Mouse (Mus musculus) B cell, adult (primary cell): ENCODE data around the gene Gm13889. TPM values are rescaled to one million over a fixed set of nuclear protein-coding genes. Genes with fewer than 3 reads are reported as not detected.

Experiments used
- total RNA-seq: library from RNA; stranded (reverse); gene quantifications from 4 replicates; pipeline ENCODE4 v1.2.4, GENCODE M21; 2023; ENCODE audit not compliant: inconsistent age

The Gm13889 gene
- 0.64 to 1.3 TPM (median 1.00 TPM) in 3 of 4 replicates, not detected in the other for total RNA-seq

GRCm38 (mm10) chr2:93956908-93957784 lies at the start of gene Gm13889:
Gene Gm13889, minus strand, starts transcription at chr2:93957201.

GRCm38 (mm10) chr2:93996254-93996653 lies 39.3 kb upstream of the Gm13889 start, which contains the start of gene Gm27027:
Gene Gm27027, minus strand, starts transcription at chr2:93996354.

Other genes with a start within 250 kb of the Gm13889 start
- gene Ext2, start 134.6 kb downstream of the Gm13889 start, total RNA-seq: 38.6 to 47.3 TPM (median 42.9 TPM) in 4 replicates
- 13.3 to 15.9 TPM (median 15.7 TPM) in 4 replicates for gene Accs, start 107.3 kb downstream of the Gm13889 start, total RNA-seq
- gene Accsl, start 88.0 kb downstream of the Gm13889 start, total RNA-seq: not detected in 4 replicates
- 1.4 TPM in 1 of 4 replicates, not detected in the others for gene Gm27027, start 39.2 kb upstream of the Gm13889 start, total RNA-seq
- 58.4 to 70.9 TPM (median 65.5 TPM) in 4 replicates for gene Alkbh3, start 53.6 kb upstream of the Gm13889 start, total RNA-seq
- 34.0 to 38.2 TPM (median 35.9 TPM) in 4 replicates for gene Hsd17b12, start 200.8 kb upstream of the Gm13889 start, total RNA-seq